Mouse (Mus musculus) cortical plate, adult 2 months (tissue): ENCODE data around the gene Nxph1.

ENCODE experiments used
- CTCF ChIP-seq: fragments of 200-500 bp; IDR thresholded peaks from 2 replicates; pipeline ENCODE4 v1.5.1; 2011; ENCODE audit warnings: mild to moderate bottlenecking, control low read depth, low read length; ENCODE audit not compliant: insufficient read depth; ENCODE audit errors: extremely low read depth
- POLR2A ChIP-seq: fragments of 200-500 bp; IDR thresholded peaks from 2 replicates; pipeline ENCODE4 v1.6.1; 2011; ENCODE audit warnings: mild to moderate bottlenecking, low read length, control low read depth; ENCODE audit not compliant: insufficient read depth; ENCODE audit errors: extremely low read depth

DNA sequence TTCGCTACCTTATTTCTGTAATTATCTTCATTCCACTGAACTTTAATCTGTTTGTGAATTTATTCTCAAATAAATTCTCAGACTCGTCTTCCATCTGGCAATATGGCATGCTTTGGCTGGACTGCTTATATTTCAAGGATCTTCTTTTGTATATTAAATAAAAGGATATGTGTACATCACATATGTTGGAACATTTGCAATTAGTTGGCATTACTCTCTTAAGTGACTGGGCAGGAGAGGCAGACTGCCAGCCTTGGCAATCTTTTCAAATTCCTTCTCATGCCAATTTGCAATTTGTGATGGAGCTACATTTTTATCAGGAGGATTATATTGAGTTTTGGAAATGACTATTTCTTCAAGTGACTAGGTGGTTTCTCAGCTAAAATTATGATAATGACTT, 149.1 kb downstream of the Nxph1 start:
- TF ChIP-seq POLR2A (no peak), CTCF (no peak)
